ENCODE assay signal across 8 mouse cellular contexts in genomic region chr7:114322531-114323441, GRCm38 (mm10). TPM values are rescaled to one million over a fixed set of nuclear protein-coding genes. Genes with fewer than 3 reads are reported as not detected.
DNase-seq lines count a peak whose midpoint lies in the region; ATAC-seq and TF ChIP-seq lines count a peak whose summit lies in the region.

No protein-coding gene starts in this region.

- H3K4me2 ChIP-seq in hindbrain, embryonic 16.5 days (ENCODE audit: low read length), result no peak overlapping the region
- no peak overlapping the region for H3K4me2 ChIP-seq in hindbrain, embryonic 11.5 days (replicated peaks; ENCODE audit: low read depth, low read length)

- no peak for DNase-seq in hindbrain, embryonic 11.5 days (ENCODE audit: low spot score)
- peak; percentile 62 for DNase-seq in kidney, postnatal 14 days
- peak; percentile 32 for DNase-seq in skeletal muscle tissue, adult 2 months (ENCODE audit: low read depth, low spot score)
- no peak for DNase-seq in spleen, adult 12 weeks (ENCODE audit: low spot score)
- no peak for DNase-seq in gastrocnemius, postnatal 14 days

- no peak for TF ChIP-seq POLR2A in embryonic fibroblast, embryonic 13.5 days (IDR thresholded peaks at IDR 0.05; ENCODE audit: low read depth, low read length)

- 68% methylated on average over 9 of the region's 9 CpGs for WGBS in hindbrain, embryonic 16.5 days
- 70% methylated on average over 9 of the region's 9 CpGs for WGBS in hindbrain, embryonic 11.5 days

- 0 out of 2 replicates have a peak, but pooled peaks cover 2% of the 10 kb centered on the region for H3K4me1 ChIP-seq in hindbrain, embryonic 16.5 days (ENCODE audit: control insufficient read depth, insufficient read depth, low read depth, low read length)
- H3K4me1 ChIP-seq in hindbrain, embryonic 11.5 days (replicated peaks; ENCODE audit: control insufficient read depth, insufficient read depth, low read length), result no peaks in the 10 kb centered on the region
- H3K4me1 ChIP-seq in embryonic fibroblast, embryonic 13.5 days (ENCODE audit: control insufficient read depth, insufficient read depth, low read length), result 0 out of 2 replicates have a peak, but pooled peaks cover 6% of the 10 kb centered on the region

- intact Hi-C loops in gastrocnemius, postnatal 14 days (cut with DNase I; ENCODE audit: low total_unique reads), result no loop called here

- H3K9ac ChIP-seq in hindbrain, embryonic 16.5 days (ENCODE audit: low read depth, low read length), result no peak overlapping the region
- H3K9ac ChIP-seq in hindbrain, embryonic 11.5 days (ENCODE audit: low read depth, low read length), result no peak overlapping the region

- no peaks in the 10 kb centered on the region for H3K27me3 ChIP-seq in hindbrain, embryonic 16.5 days (replicated peaks; ENCODE audit: control insufficient read depth, insufficient read depth, low read length)
- H3K27me3 ChIP-seq in hindbrain, embryonic 11.5 days (ENCODE audit: control insufficient read depth, insufficient read depth, low read length), result no peaks in the 10 kb centered on the region

- peak; percentile 64 for ATAC-seq in hindbrain, embryonic 16.5 days
- ATAC-seq in hindbrain, embryonic 11.5 days (ENCODE audit: low FRiP score), result no peak
- ATAC-seq in erythroid progenitor cell, adult 5-6 weeks (replicated peaks; ENCODE audit: low FRiP score, poor library complexity, severe bottlenecking), result no peak

- no peak overlapping the region for H3K4me3 ChIP-seq in hindbrain, embryonic 16.5 days (ENCODE audit: low read length)
- H3K4me3 ChIP-seq in hindbrain, embryonic 11.5 days (ENCODE audit: low read depth, low read length), result no peak overlapping the region
- H3K4me3 ChIP-seq in embryonic fibroblast, embryonic 13.5 days (ENCODE audit: insufficient read depth, low read length), result no peak overlapping the region

- no peaks in the 10 kb centered on the region for H3K9me3 ChIP-seq in hindbrain, embryonic 16.5 days (ENCODE audit: control insufficient read depth, low read length)
- no peaks in the 10 kb centered on the region for H3K9me3 ChIP-seq in hindbrain, embryonic 11.5 days (ENCODE audit: control insufficient read depth, low read length)

- no peaks in the 10 kb centered on the region for H3K36me3 ChIP-seq in hindbrain, embryonic 16.5 days (ENCODE audit: control insufficient read depth, insufficient read depth, low read length)
- no peaks in the 10 kb centered on the region for H3K36me3 ChIP-seq in hindbrain, embryonic 11.5 days (ENCODE audit: control insufficient read depth, insufficient read depth, low read length)

- H3K27ac ChIP-seq in hindbrain, embryonic 16.5 days (ENCODE audit: low read depth, low read length), result no peak overlapping the region
- H3K27ac ChIP-seq in hindbrain, embryonic 11.5 days (ENCODE audit: low read depth, low read length), result no peak overlapping the region
- H3K27ac ChIP-seq in embryonic fibroblast, embryonic 13.5 days (ENCODE audit: insufficient read depth, low read length), result peak overlapping the region; percentile 70; the same call in 1 of the 2 replicates

- no peak for TF ChIP-seq CTCF in embryonic fibroblast, embryonic 13.5 days (IDR thresholded peaks at IDR 0.05; ENCODE audit: borderline replicate concordance, insufficient read depth, low read length)

RNA-seq across cellular contexts. Expression of gene Psma1, which starts 46.9 kb away (rescaled TPM):
- 340 and 357 TPM in 2 replicates for polyA plus RNA-seq in hindbrain, embryonic 16.5 days (2015; fragmentation: Nextera tagmentation; extraction: Ambion mirVana)
- polyA plus RNA-seq in hindbrain, embryonic 11.5 days (2014; fragmentation: Nextera tagmentation; extraction: Ambion mirVana), result 476 and 479 TPM in 2 replicates
- polyA plus RNA-seq in embryonic fibroblast, embryonic 13.5 days (2011; ENCODE audit: insufficient read length, low read depth, missing spikeins), result 151 and 168 TPM in 2 replicates
- 183 and 212 TPM in 2 replicates for total RNA-seq in erythroid progenitor cell, adult 5-6 weeks (2015; ENCODE audit: low replicate concordance)
- 102 and 114 TPM in 2 replicates for total RNA-seq in erythroid progenitor cell, adult 5-6 weeks (2017; ENCODE audit: low replicate concordance)
- 10 to 100 TPM; 91.5 to 95.0 TPM for total RNA-seq in gastrocnemius, postnatal 14 days (2021)

Comparison
In these comparisons a context has a peak if more than half of its experiments do, and no peak if none do; other contexts are left out.
1. DNase-seq: peak in kidney, postnatal 14 days (single experiment) and skeletal muscle tissue, adult 2 months (single experiment); none in hindbrain, embryonic 11.5 days (single experiment), spleen, adult 12 weeks (single experiment) and gastrocnemius, postnatal 14 days (single experiment).